Mouse (Mus musculus) olfactory bulb, adult 2 months (tissue): ENCODE measurements around the gene Etnppl.

Experiments
- CTCF ChIP-seq: fragments of 200-500 bp; IDR thresholded peaks from 2 replicates; pipeline ENCODE4 v1.5.1; 2012; ENCODE audit warnings: low read depth, mild to moderate bottlenecking, low read length, moderate library complexity; ENCODE audit not compliant: insufficient read depth
- POLR2A ChIP-seq: fragments of 200-500 bp; IDR thresholded peaks from 2 replicates; pipeline ENCODE4 v1.6.1; 2012; ENCODE audit warnings: mild to moderate bottlenecking, low read depth, low read length, moderate library complexity; ENCODE audit not compliant: insufficient read depth

DNA sequence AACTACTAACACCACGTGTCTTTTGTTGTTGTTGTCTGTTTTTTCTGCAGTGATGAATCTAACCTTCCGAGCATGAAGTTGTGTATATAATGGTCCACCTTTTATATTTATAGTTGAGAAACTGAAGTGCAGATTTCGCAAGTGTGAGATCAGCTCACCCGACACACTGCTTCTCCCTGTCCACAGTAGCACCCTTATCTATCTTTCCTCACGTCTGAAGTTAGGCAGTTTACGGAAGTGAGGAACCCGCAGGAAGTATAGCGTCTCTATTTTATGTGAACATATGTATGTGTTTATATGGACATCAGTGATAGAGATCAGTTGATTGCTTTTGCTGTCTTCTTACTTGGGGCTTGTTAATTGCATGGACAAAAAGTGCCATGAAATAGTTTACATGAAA is 22.2 kb upstream of the Etnppl start:
- no peak for TF ChIP-seq POLR2A
- no peak for TF ChIP-seq CTCF
